Mouse (Mus musculus) limb, embryonic 12.5 days (tissue): ENCODE results near the gene Fat3. TPM values are rescaled to one million over a fixed set of nuclear protein-coding genes. Genes with fewer than 3 reads are reported as not detected.

ENCODE experiments used
- ATAC-seq: fragments of 200-750 bp; cut with Nextera tagmentation; 2 replicates; pipeline ENCODE4 v1.8.0; 2017; ENCODE audit warnings: low read depth, moderate TSS enrichment; ENCODE audit not compliant: insufficient number of reproducible peaks, insufficient read depth, low FRiP score, low TSS enrichment
- H3K27ac ChIP-seq: fragments of 300-500 bp; sonication (generic); 2 replicates; pipeline ENCODE4 v1.5.1; 2016; ENCODE audit warnings: mild to moderate bottlenecking, moderate library complexity
- H3K27me3 ChIP-seq: fragments of 300-500 bp; sonication (generic); 2 replicates; pipeline ENCODE4 v1.6.1; 2016; ENCODE audit warnings: mild to moderate bottlenecking, moderate library complexity
- H3K36me3 ChIP-seq: fragments of 300-500 bp; sonication (generic); 2 replicates; pipeline ENCODE4 v1.6.1; 2016; ENCODE audit warnings: mild to moderate bottlenecking, moderate library complexity
- H3K4me1 ChIP-seq: fragments of 300-500 bp; sonication (generic); replicated peaks from 2 replicates; pipeline ENCODE4 v1.6.1; 2016
- H3K4me2 ChIP-seq: fragments of 300-500 bp; sonication (generic); 2 replicates; pipeline ENCODE4 v1.6.1; 2016; ENCODE audit warnings: mild to moderate bottlenecking, moderate library complexity
- H3K4me3 ChIP-seq: fragments of 300-500 bp; sonication (generic); replicated peaks from 2 replicates; pipeline ENCODE4 v1.5.1; 2016; ENCODE audit warnings: mild to moderate bottlenecking
- H3K9ac ChIP-seq: fragments of 300-500 bp; sonication (generic); replicated peaks from 2 replicates; pipeline ENCODE4 v1.6.1; 2016; ENCODE audit warnings: mild to moderate bottlenecking, moderate library complexity
- H3K9me3 ChIP-seq: fragments of 300-500 bp; sonication (generic); 2 replicates; pipeline ENCODE4 v1.6.1; 2016; ENCODE audit warnings: mild to moderate bottlenecking, moderate library complexity
- WGBS: fragments of 180-500 bp; shearing (Covaris S2); methylation state at CpG from one replicate; pipeline ENCODE4 v1.1.7; 2016; 5-methylcytosine and 5-hydroxymethylcytosine counted together
- polyA plus RNA-seq: library from polyadenylated mRNA; unstranded; fragments of >200 nt; fragmentation: Nextera tagmentation; extraction: Ambion mirVana; gene quantifications from 2 replicates; pipeline ENCODE4 v1.2.1, GENCODE M21; 2016

Fat3 gene
- polyA plus RNA-seq, 1 experiment from 2014 or later: 5.1 TPM

GRCm38 (mm10) chr9:15958224-15958787 lies 542.8 kb downstream of the Fat3 start:
- Histone ChIP-seq H3K4me1 (no peaks in the 10 kb centered on the region), H3K36me3 (peaks cover 5% of the 10 kb centered on the region; the same call in 1 of the 2 replicates), H3K4me2 (no peak overlapping the region), H3K27ac (no peak overlapping the region), H3K4me3 (no peak overlapping the region), H3K27me3 (no peaks in the 10 kb centered on the region), H3K9me3 (no peaks in the 10 kb centered on the region), H3K9ac (no peak overlapping the region)
- WGBS: 50% methylated on average over 3 of the region's 3 CpGs
- no peak for ATAC-seq

GRCm38 (mm10) chr9:15957816-15958215 lies 543.3 kb downstream of the Fat3 start:
- no peak overlapping the region for H3K9ac ChIP-seq
- H3K27me3 ChIP-seq: no peaks in the 10 kb centered on the region
- 56% methylated on average over 3 of the region's 3 CpGs for WGBS
- ATAC-seq: no peak
- no peak overlapping the region for H3K4me3 ChIP-seq
- no peak overlapping the region for H3K27ac ChIP-seq
- H3K9me3 ChIP-seq: no peaks in the 10 kb centered on the region
- H3K4me2 ChIP-seq: no peak overlapping the region
- no peaks in the 10 kb centered on the region for H3K4me1 ChIP-seq
- peaks cover 5% of the 10 kb centered on the region; the same call in 1 of the 2 replicates for H3K36me3 ChIP-seq

- H3K4me1 ChIP-seq: no peaks in the 10 kb centered on the region
- no peak overlapping the region for H3K9ac ChIP-seq
- peaks cover 5% of the 10 kb centered on the region; the same call in 1 of the 2 replicates for H3K36me3 ChIP-seq
- H3K4me2 ChIP-seq: no peak overlapping the region
- H3K27ac ChIP-seq: no peak overlapping the region
- no peak for ATAC-seq
- no peak overlapping the region for H3K4me3 ChIP-seq
- 68% methylated on average over 5 of the region's 5 CpGs for WGBS
- no peaks in the 10 kb centered on the region for H3K9me3 ChIP-seq
- no peaks in the 10 kb centered on the region for H3K27me3 ChIP-seq
Observed at GRCm38 (mm10) chr9:15955147-15955782, 545.8 kb downstream of the Fat3 start.

GRCm38 (mm10) chr9:15954338-15954704 lies 546.8 kb downstream of the Fat3 start:
- no peaks in the 10 kb centered on the region; the same call in 1 of the 2 replicates for H3K36me3 ChIP-seq
- 89% methylated on average over 1 of the region's 1 CpGs for whole genome bisulfite sequencing
- ATAC-seq: no peak
- no peak overlapping the region for H3K27ac ChIP-seq
- H3K4me2 ChIP-seq: no peak overlapping the region
- no peak overlapping the region for H3K9ac ChIP-seq
- no peaks in the 10 kb centered on the region for H3K27me3 ChIP-seq
- H3K9me3 ChIP-seq: no peaks in the 10 kb centered on the region
- H3K4me1 ChIP-seq: no peaks in the 10 kb centered on the region
- H3K4me3 ChIP-seq: no peak overlapping the region

DNA sequence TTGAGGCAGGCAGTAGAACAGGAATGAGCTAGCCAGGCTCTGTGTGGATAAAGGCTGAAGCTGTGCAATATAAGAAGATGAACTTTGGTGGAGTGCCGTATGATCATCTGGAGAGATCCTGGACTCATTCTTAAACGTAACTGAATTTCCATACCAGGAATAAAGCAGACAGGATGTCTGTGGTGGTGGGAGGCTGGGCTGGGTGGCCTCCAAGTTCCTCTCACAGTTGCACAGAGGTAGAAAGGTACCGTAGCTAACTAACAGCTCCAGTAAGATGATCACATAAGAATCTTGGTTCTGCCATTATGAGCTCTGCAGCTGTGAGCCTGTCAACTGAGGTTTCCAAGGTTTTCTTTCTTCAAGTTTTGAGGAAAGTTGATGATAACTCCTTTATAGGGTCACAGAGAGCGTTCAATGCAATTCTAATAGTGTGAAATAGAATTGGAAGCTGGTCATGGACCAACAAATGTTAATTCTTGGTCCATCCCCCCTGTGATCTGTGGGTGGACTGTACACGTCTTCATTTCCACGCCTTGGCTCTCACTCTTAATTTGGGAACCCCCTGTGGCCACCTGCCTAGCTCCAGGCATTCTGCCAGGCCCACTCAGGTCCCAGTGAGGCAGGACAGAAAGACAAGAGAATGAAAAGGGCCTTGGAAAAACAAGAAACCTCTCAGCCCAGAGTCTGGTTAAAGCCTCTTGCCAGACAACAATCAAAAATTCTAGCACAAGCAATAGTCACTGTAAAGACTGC lies 547.3 kb downstream of the Fat3 start:
- no peak overlapping the region for H3K9ac ChIP-seq
- no peak overlapping the region for H3K4me3 ChIP-seq
- no peak for ATAC-seq
- no peaks in the 10 kb centered on the region for H3K9me3 ChIP-seq
- 79% methylated on average over 6 of the region's 6 CpGs for WGBS
- no peaks in the 10 kb centered on the region for H3K27me3 ChIP-seq
- H3K36me3 ChIP-seq: no peaks in the 10 kb centered on the region
- H3K4me2 ChIP-seq: no peak overlapping the region
- H3K4me1 ChIP-seq: no peaks in the 10 kb centered on the region
- no peak overlapping the region for H3K27ac ChIP-seq

GRCm38 (mm10) chr9:15948086-15948485 lies 553.0 kb downstream of the Fat3 start:
- WGBS: 78% methylated on average over 4 of the region's 4 CpGs
- no peak overlapping the region for H3K4me2 ChIP-seq
- ATAC-seq: no peak
- H3K27ac ChIP-seq: no peak overlapping the region
- no peaks in the 10 kb centered on the region for H3K9me3 ChIP-seq
- no peaks in the 10 kb centered on the region for H3K27me3 ChIP-seq
- H3K4me3 ChIP-seq: no peak overlapping the region
- peaks cover 9% of the 10 kb centered on the region for H3K4me1 ChIP-seq
- H3K9ac ChIP-seq: no peak overlapping the region
- no peaks in the 10 kb centered on the region for H3K36me3 ChIP-seq

DNA sequence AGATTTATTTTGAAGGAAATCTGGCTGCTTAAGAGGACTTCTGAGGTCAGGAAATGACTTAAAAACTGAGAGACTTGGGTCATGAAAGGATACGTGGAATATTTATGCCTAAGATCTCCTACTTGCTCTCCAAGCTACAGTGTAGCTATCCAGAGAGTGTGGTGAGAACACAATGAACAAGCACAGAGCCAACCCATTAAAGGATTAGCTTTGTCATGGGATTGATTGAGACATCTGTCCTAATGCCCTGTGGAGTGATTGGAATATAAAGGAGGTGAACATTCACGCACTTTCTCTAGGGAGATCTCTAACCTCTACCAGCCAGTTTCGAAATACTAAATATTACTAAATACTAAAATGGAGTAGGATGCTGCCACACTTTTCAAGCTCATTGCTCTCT lies 556.9 kb downstream of the Fat3 start:
- Histone ChIP-seq H3K9ac (no peak overlapping the region), H3K4me2 (no peak overlapping the region), H3K27me3 (no peaks in the 10 kb centered on the region), H3K27ac (no peak overlapping the region), H3K9me3 (no peaks in the 10 kb centered on the region), H3K4me3 (no peak overlapping the region), H3K36me3 (no peaks in the 10 kb centered on the region), H3K4me1 (peaks cover 17% of the 10 kb centered on the region)
- ATAC-seq: no peak
- WGBS: 58% methylated on average over 3 of the region's 3 CpGs

DNA sequence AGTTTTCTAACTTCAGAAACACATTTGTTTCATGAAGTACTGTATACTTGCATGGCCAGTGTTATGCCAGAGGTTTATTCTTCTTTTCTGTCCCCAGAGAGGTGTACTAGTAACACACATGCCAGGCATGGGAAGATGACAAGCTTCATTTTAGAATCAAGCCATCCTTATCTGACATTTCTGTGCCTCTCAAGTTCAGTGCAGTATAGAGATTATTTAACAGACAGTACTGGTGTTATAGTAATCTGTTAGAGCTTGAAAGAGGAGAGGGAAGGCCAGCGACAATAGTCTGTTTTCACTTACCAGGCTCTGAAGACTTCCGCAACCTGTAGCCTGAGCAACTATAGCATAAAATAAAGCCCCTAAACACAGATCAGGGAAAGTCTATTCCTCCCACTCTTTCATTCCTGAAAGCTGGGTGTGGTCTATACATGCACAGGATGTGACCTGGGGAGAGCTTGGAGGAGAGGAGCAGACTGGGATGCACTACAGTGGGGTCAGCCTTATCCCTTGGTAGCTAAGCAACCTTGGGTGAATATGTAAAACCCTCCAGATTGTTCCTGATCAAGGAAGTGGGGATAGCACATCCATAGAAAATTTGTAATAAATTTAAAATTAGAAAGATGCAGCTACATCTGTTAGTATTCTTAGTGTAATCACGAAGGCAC lies 557.5 kb downstream of the Fat3 start:
- ATAC-seq: no peak
- Histone ChIP-seq H3K27ac (no peak overlapping the region), H3K9me3 (no peaks in the 10 kb centered on the region), H3K4me2 (no peak overlapping the region), H3K36me3 (no peaks in the 10 kb centered on the region), H3K4me1 (peaks cover 17% of the 10 kb centered on the region), H3K27me3 (no peaks in the 10 kb centered on the region), H3K4me3 (no peak overlapping the region), H3K9ac (no peak overlapping the region; the same call in 1 of the 2 replicates)
- 82% methylated on average over 3 of the region's 3 CpGs for WGBS

DNA sequence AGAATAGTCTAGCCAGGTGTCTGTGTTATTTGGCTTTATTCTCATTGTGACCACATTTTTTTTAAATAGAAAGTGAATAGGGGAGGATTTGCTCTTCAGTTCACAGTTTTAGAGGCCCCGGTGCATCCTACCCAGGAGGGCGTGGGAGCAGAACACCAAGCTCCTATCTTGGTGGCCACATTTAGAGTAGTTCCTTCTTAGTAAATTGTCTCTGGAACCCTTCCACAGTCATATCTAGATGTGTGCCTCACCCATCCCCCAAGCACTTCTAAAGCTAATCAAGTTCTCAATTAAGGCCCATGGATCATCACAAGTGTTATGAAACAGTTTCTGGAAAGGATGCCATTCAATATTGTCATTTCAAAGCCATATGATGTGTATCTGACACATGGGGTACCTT lies 559.3 kb downstream of the Fat3 start:
- no peak overlapping the region for H3K4me2 ChIP-seq
- H3K4me3 ChIP-seq: no peak overlapping the region
- ATAC-seq: no peak
- no peak overlapping the region for H3K9ac ChIP-seq
- no peaks in the 10 kb centered on the region for H3K27me3 ChIP-seq
- 95% methylated on average over 2 of the region's 2 CpGs for WGBS
- H3K36me3 ChIP-seq: 0 out of 2 replicates have a peak, but pooled peaks cover 5% of the 10 kb centered on the region
- H3K9me3 ChIP-seq: no peaks in the 10 kb centered on the region
- H3K4me1 ChIP-seq: peaks cover 17% of the 10 kb centered on the region
- no peak overlapping the region for H3K27ac ChIP-seq

DNA sequence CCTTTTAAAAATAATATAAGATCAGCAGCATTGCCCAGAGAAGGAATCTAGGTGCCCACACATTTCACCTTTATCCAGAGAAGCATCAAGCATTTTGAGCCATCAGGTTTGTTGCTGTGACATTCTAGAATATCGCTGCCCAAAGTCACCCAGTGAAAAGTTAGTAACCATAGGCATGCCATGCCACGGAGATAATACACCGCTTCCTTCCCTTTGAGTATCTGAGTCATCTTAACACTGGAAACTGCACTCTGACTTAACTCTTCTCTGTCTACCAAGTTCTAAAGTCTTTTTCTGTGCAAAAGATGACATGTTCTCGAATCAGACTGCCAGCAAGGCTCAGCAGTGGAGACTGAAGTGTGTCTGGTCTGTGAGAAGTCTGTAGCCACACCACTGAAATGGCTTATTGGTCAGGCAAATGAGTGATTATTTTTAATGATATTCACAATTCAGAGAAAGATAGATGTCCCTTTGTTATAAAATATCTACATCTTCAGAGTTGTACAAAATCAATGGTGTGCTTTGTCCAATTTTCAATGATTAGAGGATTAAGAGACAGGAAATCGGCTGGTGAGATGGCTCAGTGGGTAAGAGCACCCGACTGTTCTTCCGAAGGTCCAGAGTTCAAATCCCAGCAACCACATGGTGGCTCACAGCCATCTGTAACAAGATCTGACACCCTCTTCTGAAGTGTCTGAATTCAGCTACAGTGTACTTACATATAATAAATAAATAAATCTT lies 560.0 kb downstream of the Fat3 start:
- 0 out of 2 replicates have a peak, but pooled peaks cover 5% of the 10 kb centered on the region for H3K36me3 ChIP-seq
- WGBS: 84% methylated on average over 7 of the region's 7 CpGs

More for the DNA sequence above, 560.0 kb downstream of the Fat3 start:
- Histone ChIP-seq H3K4me2 (no peak overlapping the region), H3K9me3 (no peaks in the 10 kb centered on the region), H3K4me1 (peaks cover 19% of the 10 kb centered on the region), H3K9ac (no peak overlapping the region), H3K27ac (no peak overlapping the region), H3K4me3 (no peak overlapping the region), H3K27me3 (no peaks in the 10 kb centered on the region)
- ATAC-seq: no peak
